Mouse (Mus musculus) neural tube, embryonic 10.5 days (tissue): Measurements from ENCODE around the gene Magee2.
"Not testable (repeated sequence)": the region's sequence is repeated elsewhere in the genome, so short reads cannot be mapped to it uniquely, and the experiment has no call there.

Source experiments
- DNase-seq: peaks from one replicate; pipeline ENCODE4 v3.0.0-alpha.2; 2017; ENCODE audit warnings: low spot score; ENCODE audit errors: extremely low spot score

The Magee2 gene

DNA sequence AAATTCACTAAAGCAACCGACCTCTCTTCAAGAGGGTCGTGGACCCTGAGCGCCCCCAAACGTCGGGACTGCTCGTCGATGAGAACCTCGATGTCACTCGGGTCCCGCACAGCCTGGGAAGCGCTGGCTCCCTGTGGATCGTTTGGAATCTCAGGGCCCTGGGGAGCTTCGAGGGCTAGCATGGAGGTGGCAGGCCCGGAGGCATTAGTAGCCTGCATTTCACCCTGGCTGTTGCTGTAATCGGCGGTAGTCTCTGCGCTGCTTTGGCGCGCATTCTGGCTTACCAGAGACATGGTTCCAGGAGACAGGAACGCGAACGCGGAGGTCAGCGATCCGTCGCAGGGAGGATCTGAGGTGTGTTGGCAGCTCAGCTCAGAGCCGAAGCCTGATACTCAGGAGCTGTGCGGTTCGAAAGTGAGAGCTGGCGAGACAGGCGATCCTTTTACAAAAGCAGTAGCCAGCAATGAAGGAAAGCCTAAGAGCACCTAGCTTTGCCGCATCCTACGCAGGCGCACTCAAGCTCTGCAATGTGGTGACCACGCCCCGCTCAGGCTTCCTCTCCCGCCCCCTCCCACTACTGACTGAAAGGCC is at the start of gene Magee2:
Magee2 (minus strand) TSS at position 517 of the 591 bp plus-strand sequence.
- peak; percentile 54 for DNase-seq

DNA sequence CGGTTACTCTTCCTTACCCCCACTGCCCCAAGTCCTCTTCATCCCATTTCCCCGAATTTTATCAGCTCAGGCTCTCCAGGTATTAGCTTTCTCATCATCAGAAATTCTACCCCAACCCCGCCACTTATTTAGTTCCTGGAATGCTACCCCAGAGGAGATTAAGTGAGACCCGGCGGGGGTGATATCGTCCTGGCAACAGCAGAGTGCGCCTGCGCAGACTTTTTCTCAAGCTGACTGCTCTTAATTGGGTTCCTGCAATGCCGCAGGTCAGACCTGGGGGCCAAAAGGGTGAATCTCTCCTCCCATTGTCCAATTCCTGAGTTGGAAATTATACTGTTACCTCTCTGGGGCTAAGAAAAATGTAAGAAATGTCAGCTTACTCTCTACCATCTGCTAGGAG is 3.5 kb downstream of the Magee2 start:
- DNase-seq: no peak

DNA sequence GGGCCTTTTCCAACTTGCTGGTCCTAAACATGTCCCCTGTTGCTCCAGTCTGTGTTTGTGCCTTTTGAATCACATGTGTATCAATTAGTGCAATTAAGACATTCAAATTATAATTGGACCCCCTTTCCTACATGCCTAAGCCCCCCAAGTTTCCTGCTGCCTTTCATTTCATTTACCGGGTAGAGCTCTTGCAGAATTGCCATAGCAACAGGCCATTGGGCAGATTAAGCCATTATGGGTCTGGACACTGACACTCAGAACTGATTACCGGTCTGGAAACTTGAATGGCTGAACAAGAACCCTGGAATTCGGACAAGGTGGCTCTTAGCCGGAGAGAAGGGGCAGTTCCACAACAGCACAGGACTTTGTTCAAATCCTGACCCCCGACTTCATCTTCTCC is 39.5 kb downstream of the Magee2 start:
- DNase-seq: not testable (repeated sequence)

DNA sequence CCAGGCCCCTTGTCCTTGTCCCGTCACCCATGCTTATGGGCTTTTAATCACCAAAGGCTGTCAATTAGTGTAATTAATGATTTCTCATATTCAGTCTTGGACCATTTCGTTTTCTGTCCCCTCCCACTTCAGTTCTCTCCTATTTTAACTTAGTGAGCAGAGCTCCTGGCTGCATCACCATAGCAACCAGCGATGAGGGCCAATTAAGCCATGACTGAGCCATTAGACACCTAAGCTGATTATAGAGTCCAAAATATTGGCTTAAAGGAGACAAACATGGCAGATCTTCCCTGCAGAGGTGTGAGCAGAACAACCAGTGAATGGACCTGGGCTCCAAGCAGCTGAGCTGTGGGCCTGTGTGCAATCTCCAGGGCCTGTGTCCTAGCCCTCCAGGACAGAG is 40.1 kb downstream of the Magee2 start:
- not testable (repeated sequence) for DNase-seq

DNA sequence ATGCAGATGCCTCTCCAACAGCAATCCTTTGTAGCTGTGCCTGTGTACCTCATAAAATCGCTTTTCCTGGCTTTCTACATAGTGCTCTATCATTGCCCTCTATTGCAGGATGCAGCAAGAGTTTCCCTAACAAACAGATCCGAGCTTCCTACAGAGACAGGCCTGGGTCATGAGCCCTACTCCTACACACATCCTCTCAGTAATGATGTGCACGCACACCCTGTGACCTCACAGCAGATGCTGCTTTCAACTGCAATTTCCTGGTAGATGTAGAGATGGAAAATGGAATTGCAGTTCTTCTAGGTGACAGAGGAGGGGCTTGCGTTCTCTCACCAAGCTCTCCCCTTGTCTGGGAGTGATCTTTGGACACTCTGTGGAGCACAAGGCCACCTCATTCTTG is 43.4 kb downstream of the Magee2 start:
- not testable (repeated sequence) for DNase-seq
